Mouse (Mus musculus): Measurements from ENCODE around the gene Clmn.

- TF ChIP-seq POLR2A (IDR thresholded peaks at IDR 0.05; ENCODE audit: borderline replicate concordance, control insufficient read depth, low read depth, low read length) = no peak
- no peak for TF ChIP-seq CTCF (IDR thresholded peaks at IDR 0.05; ENCODE audit: control insufficient read depth, insufficient read depth, low read length)
These were observed 67.0 kb downstream of the Clmn start for GRCm38 (mm10) chr12:104797905-104798304.

Data from bone marrow, adult 2 months (tissue).